Mouse (Mus musculus): ENCODE data around the gene Cylc1.

Cylc1 gene

GRCm38 (mm10) chrX:111110118-111110517 lies at the start of gene Cylc1:
Gene Cylc1, plus strand, starts transcription at chrX:111110418.
- no peak for DNase-seq (ENCODE audit: low spot score in 2 of 2)

DNA sequence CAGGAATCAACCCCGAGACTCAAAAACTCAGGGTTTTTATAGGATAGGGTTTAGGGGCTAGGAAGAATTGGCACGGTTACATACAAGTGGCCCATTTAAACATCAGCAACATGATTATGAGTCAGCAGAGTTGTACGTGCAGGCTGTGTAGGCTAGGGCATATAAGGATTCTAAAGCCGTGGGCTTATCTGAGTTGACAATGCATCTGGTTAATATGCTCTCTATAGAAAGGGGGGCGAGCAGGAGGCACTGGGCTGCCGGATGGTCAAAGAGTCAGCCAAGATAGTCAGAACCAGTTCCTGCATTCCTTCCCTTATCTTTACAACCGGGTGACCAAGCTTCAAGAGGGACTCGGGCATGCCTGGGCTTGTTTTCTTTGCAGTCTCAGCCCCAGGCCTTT lies 31.5 kb upstream of the Cylc1 start:
- no peak for DNase-seq (ENCODE audit: low spot score in 2 of 2)

DNA sequence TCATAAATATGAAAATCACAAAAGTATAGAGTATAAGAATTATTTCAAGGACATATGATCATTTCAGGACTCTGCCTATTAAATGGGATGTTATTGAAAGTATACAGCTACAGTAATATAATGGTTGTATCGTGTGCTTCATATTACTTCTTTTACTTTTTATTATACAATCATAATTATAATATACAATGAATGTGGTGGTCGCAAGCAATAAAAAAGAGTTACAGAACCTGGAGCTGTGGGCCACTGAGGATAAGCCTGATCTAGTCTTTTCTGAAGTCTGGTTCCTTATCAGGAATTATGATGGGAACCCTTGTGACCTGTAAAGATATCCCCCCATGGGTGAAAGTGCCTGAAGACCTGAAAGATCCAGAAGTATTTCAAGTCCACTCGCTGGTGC lies 57.8 kb downstream of the Cylc1 start, which contains the start of gene Gm10112:
Gm10112 (plus strand) TSS at position 301 of the 400 bp plus-strand sequence.
- no peak for DNase-seq (ENCODE audit: low spot score in 2 of 2)

Measured in spleen, postnatal 36 days (tissue).